Mouse (Mus musculus): ENCODE results near the gene Nit1.

GRCm38 (mm10) chr1:171322012-171322411, 23.4 kb downstream of the Nit1 start:
- TF ChIP-seq CTCF (IDR thresholded peaks at IDR 0.05; ENCODE audit: control insufficient read depth, insufficient read depth, insufficient replicate concordance, low read depth, low read length) (no peak), POLR2A (IDR thresholded peaks at IDR 0.05; ENCODE audit: control insufficient read depth, low read depth, low read length) (no peak)
